Mouse (Mus musculus) neural tube, embryonic 11.5 days (tissue): ENCODE results near the gene Pparg. TPM values are rescaled to one million over a fixed set of nuclear protein-coding genes. Genes with fewer than 3 reads are reported as not detected.

Experiments used
- ATAC-seq: fragments of 200-750 bp; cut with Nextera tagmentation; 2 replicates; pipeline ENCODE4 v1.8.0; 2017; ENCODE audit warnings: moderate number of reproducible peaks, mild to moderate bottlenecking, moderate TSS enrichment, moderate library complexity; ENCODE audit not compliant: insufficient read depth, low FRiP score, low TSS enrichment
- DNase-seq: peaks from one replicate; pipeline ENCODE4 v3.0.0-alpha.2; 2015; ENCODE audit warnings: low spot score
- H3K27ac ChIP-seq: fragments of 300-500 bp; sonication (generic); 2 replicates; pipeline ENCODE4 v1.5.1; 2014; ENCODE audit warnings: low read depth, mild to moderate bottlenecking, low read length
- H3K27me3 ChIP-seq: fragments of 300-500 bp; sonication (generic); 2 replicates; pipeline ENCODE4 v1.6.1; 2014; ENCODE audit warnings: mild to moderate bottlenecking, low read length, mixed read lengths; ENCODE audit not compliant: control insufficient read depth, insufficient read depth
- H3K36me3 ChIP-seq: fragments of 300-500 bp; sonication (generic); 2 replicates; pipeline ENCODE4 v1.6.1; 2014; ENCODE audit warnings: mild to moderate bottlenecking, low read length, moderate library complexity, mixed read lengths; ENCODE audit not compliant: control insufficient read depth, insufficient read depth
- H3K4me1 ChIP-seq: fragments of 300-500 bp; sonication (generic); 2 replicates; pipeline ENCODE4 v1.6.1; 2014; ENCODE audit warnings: low read length, mixed read lengths; ENCODE audit not compliant: control insufficient read depth, insufficient read depth
- H3K4me2 ChIP-seq: fragments of 300-500 bp; sonication (generic); 2 replicates; pipeline ENCODE4 v1.6.1; 2014; ENCODE audit warnings: low read depth, mild to moderate bottlenecking, moderate library complexity
- H3K4me3 ChIP-seq: fragments of 300-500 bp; sonication (generic); 2 replicates; pipeline ENCODE4 v1.5.1; 2014; ENCODE audit warnings: low read depth, low read length
- H3K9ac ChIP-seq: fragments of 300-500 bp; sonication (generic); 2 replicates; pipeline ENCODE4 v1.6.1; 2014; ENCODE audit warnings: mild to moderate bottlenecking, low read length
- H3K9me3 ChIP-seq: fragments of 300-500 bp; sonication (generic); 2 replicates; pipeline ENCODE4 v1.6.1; 2016; ENCODE audit warnings: low read length; ENCODE audit not compliant: control insufficient read depth
- WGBS: fragments of 180-500 bp; shearing (Covaris S2); extraction: QIAGEN DNeasy Blood & Tissue Kit; methylation state at CpG from one replicate; pipeline ENCODE4 v1.1.7; 2014; 5-methylcytosine and 5-hydroxymethylcytosine counted together
- polyA plus RNA-seq: library from polyadenylated mRNA; unstranded; fragments of >200 nt; fragmentation: Nextera tagmentation; extraction: Ambion mirVana; gene quantifications from 2 replicates; pipeline ENCODE4 v1.2.1, GENCODE M21; 2014

The Pparg gene
- polyA plus RNA-seq, 1 experiment from 2014 or later: 0.19 TPM

DNA sequence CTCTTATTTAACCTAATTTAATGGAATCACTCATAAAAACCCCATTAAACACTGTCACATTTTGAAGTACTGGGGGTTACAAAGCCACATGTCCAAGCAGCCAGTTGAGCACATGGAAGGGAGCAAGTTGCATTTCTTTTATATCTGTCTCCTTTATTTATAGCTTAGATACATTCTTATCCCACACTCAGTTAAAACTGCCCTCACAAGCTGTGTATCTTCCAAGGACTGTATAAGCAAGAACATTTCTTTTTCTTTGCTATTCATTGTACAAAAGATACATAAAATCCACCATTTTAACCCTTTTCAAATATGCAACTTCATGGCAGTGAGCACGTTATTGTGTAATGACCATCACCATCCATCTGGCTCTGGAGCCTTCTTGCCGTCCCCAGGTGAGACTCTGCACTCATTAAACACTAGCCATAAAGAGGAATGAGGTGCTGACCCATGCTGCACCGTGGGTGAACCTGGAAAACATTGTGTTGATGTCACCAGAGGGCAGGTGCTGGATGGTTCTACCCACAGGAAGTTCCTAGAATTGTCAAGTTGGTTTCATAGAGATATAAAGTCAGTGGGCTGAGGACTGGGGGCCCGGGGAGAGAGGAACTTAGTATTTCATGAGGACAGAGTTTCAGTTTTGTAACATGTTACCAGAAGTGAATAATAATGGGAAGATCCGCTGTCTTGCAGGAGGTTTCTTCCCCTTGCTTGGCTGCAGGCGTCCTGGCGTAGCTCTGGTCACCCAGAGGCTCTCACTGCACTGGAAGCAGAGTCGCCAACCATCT, 39.6 kb upstream of the Pparg start:
- WGBS: 85% methylated on average over 8 of the region's 8 CpGs
- Histone ChIP-seq H3K27ac (no peak overlapping the region), H3K4me2 (no peak overlapping the region), H3K4me3 (no peak overlapping the region), H3K36me3 (no peaks in the 10 kb centered on the region), H3K9ac (no peak overlapping the region), H3K9me3 (no peaks in the 10 kb centered on the region), H3K27me3 (no peaks in the 10 kb centered on the region), H3K4me1 (no peaks in the 10 kb centered on the region)
- ATAC-seq: no peak
- DNase-seq: no peak

DNA sequence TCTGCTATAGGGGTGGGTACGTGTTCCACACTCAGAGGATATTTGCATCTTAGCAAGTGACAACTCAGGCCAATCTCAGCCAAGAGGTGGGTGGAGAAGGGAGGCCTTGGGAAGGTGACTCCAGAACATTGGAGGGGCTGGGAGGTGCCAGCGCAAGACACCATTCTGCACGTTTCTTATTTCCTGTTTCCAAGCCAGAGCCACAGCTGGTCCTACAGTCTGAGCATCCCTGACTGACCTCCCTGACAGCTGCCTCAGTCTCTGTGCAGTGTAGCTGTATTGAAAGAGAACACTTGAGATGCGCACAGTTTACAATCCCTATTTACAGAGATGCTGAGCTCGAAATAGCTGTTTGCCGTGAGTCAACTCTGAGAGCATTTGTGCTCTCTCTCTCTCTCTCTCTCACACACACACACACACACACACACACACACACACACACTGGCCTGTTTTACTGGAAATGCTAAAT, 38.8 kb upstream of the Pparg start:
- Histone ChIP-seq H3K36me3 (no peaks in the 10 kb centered on the region), H3K9me3 (no peaks in the 10 kb centered on the region), H3K4me1 (no peaks in the 10 kb centered on the region), H3K9ac (no peak overlapping the region), H3K4me2 (no peak overlapping the region), H3K4me3 (no peak overlapping the region), H3K27me3 (no peaks in the 10 kb centered on the region), H3K27ac (no peak overlapping the region)
- DNase-seq: no peak
- ATAC-seq: no peak
- 69% methylated on average over 6 of the region's 6 CpGs for WGBS

DNA sequence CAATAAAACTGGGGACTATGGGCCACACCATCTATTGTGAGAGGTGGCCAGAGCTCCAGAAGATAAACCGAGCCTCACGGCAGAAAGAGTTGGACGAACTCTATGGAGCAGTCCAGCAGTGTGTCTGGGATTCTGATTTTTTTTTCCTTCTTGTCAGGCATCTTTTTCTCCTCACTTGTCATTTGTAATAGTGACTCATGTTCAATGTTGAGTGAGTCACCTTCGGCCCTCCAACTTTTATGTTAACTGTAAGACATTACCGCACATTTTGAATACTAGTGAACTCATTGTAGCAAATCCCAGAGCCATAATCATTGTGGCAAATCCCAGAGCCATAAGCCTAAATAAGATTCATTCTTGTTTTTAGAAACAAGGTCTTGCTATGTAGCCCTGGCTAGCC, 37.8 kb upstream of the Pparg start:
- H3K36me3 ChIP-seq: no peaks in the 10 kb centered on the region
- H3K4me3 ChIP-seq: no peak overlapping the region
- H3K9ac ChIP-seq: no peak overlapping the region
- 91% methylated on average over 5 of the region's 5 CpGs for WGBS
- no peak for ATAC-seq
- H3K9me3 ChIP-seq: no peaks in the 10 kb centered on the region
- H3K27me3 ChIP-seq: no peaks in the 10 kb centered on the region
- no peak overlapping the region for H3K27ac ChIP-seq
- H3K4me2 ChIP-seq: no peak overlapping the region
- no peaks in the 10 kb centered on the region for H3K4me1 ChIP-seq
- DNase-seq: no peak

DNA sequence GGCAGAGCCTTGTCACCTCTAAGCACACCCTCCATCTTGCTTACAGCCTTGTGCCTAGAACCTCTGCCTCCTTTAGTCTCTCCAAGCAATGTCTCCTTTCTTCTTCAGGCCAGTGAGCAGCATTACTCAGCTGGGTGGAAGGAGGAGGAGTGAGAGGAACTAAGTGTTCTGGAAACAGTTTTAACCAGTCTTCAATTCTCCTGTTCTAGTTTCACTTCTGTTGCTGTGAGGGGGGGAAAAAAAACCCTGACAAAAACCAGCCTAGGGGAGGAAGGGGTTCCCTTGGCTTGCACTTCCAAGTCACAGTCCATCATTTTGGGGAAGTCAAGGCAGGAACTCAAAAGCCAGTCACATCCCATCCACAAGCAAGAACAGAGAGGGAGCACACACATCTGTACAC, 29.8 kb upstream of the Pparg start:
- ATAC-seq: no peak

DNA sequence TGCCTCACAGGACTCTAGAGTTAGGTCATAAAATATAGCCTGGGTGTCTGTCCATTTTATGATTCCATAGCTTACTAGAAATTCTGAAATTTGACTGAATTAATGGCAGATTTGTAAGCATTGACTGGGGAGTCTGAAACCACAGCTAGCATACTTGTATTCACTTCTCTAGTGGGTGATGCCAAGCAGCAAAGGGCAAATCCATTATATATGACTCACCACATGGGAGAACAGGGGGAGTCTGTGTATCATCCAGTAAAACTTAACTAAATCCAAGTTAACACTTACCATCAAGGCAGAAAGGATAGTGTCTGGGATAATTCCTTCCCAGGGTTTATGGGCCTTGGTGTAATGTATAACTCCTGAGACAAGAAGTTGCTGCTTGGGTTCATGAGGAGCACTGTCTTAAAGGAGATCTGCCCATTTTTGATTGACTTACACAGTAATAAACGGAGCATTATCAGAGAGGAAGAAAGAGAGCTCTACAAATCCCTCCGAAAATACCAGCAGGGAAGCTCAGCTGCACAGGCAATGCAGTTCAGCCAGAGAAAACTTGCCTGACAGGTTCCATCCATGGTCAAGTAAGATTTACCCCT, 27.6 kb upstream of the Pparg start:
- ATAC-seq (no peak), DNase-seq (no peak)
- Histone ChIP-seq H3K4me3 (no peak overlapping the region), H3K27me3 (no peaks in the 10 kb centered on the region), H3K4me2 (no peak overlapping the region), H3K4me1 (no peaks in the 10 kb centered on the region), H3K9me3 (no peaks in the 10 kb centered on the region), H3K27ac (no peak overlapping the region), H3K9ac (no peak overlapping the region), H3K36me3 (no peaks in the 10 kb centered on the region)
- 51% methylated on average over 2 of the region's 2 CpGs for WGBS

More for the DNA sequence above, 29.8 kb upstream of the Pparg start:
- Histone ChIP-seq H3K4me1 (no peaks in the 10 kb centered on the region), H3K9ac (no peak overlapping the region), H3K9me3 (no peaks in the 10 kb centered on the region), H3K4me3 (no peak overlapping the region), H3K27ac (no peak overlapping the region), H3K27me3 (no peaks in the 10 kb centered on the region), H3K4me2 (no peak overlapping the region), H3K36me3 (no peaks in the 10 kb centered on the region)
- no peak for DNase-seq

DNA sequence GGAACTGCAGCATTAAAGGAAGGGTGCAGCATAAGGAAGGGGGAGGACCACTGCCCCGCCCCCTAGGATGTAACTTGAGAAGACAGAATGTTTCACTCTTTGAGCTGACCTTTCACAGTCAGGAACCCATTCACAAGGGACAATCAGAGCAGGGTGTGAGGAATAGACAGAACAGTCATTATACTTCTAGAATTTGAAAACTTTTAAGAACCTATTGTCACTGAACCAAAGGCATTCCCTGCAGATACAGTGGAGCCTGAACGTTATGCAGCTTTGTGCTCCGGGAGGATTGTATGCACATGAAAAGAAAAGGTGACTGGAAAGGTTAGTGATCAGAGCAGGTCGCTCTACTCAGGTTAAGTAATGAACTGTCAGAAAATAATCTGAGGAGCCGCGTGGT, 25.2 kb upstream of the Pparg start:
- no peaks in the 10 kb centered on the region for H3K36me3 ChIP-seq
- DNase-seq (no peak), ATAC-seq (no peak)
- no peaks in the 10 kb centered on the region for H3K4me1 ChIP-seq
- WGBS: 38% methylated on average over 6 of the region's 6 CpGs
- no peak overlapping the region for H3K27ac ChIP-seq
- H3K4me2 ChIP-seq: no peak overlapping the region
- no peak overlapping the region for H3K9ac ChIP-seq
- H3K4me3 ChIP-seq: no peak overlapping the region
- H3K9me3 ChIP-seq: no peaks in the 10 kb centered on the region
- no peaks in the 10 kb centered on the region for H3K27me3 ChIP-seq

DNA sequence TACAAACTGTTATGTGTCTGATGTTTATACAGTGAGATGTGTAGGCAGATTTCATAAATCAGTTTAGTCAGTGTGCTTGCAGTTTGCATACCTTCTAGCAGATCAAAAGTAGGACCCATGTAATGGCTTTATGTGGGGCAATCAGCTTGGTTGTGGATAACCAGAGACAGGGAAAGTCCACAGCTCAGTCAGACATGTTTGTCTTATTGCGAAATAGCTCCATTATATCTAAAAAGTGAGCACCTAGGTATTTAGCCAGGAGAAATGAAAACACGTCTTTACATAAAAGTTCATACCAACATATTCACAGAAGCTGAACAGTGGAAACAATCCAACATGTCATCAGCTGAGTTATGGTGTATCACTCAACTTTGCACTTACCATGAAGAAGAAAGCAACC, 20.7 kb upstream of the Pparg start:
- DNase-seq: no peak
- ATAC-seq: no peak

DNA sequence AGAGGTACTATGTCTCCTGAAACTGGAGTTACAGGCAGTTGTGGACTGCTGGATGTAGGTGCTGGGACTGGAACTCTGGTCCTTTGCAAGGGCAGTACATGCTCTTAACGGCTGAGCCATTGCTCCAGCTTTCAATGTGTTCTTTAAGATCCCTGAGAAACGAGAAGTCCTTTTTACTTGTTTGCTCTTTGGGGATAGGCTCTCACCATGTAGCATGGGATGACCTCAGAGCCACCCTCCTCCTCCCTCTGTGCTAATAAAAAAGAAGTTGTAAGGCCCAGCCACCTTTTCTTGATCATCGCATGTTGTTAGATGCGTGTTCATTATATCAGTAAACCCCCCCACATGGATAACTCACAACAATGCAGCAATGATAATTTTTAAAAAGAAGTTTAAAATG, 17.7 kb upstream of the Pparg start:
- H3K9me3 ChIP-seq: no peaks in the 10 kb centered on the region
- no peaks in the 10 kb centered on the region for H3K36me3 ChIP-seq
- no peak overlapping the region for H3K4me2 ChIP-seq
- ATAC-seq (no peak), DNase-seq (no peak)
- H3K27me3 ChIP-seq: no peaks in the 10 kb centered on the region
- H3K27ac ChIP-seq: no peak overlapping the region
- 72% methylated on average over 4 of the region's 4 CpGs for WGBS
- H3K4me1 ChIP-seq: no peaks in the 10 kb centered on the region
- H3K4me3 ChIP-seq: no peak overlapping the region
- no peak overlapping the region for H3K9ac ChIP-seq

More for the DNA sequence above, 20.7 kb upstream of the Pparg start:
- H3K36me3 ChIP-seq: no peaks in the 10 kb centered on the region
- H3K4me2 ChIP-seq: no peak overlapping the region
- H3K4me3 ChIP-seq: no peak overlapping the region
- H3K9ac ChIP-seq: no peak overlapping the region
- H3K27ac ChIP-seq: no peak overlapping the region
- WGBS: 78% methylated on average over 2 of the region's 2 CpGs
- no peaks in the 10 kb centered on the region for H3K4me1 ChIP-seq
- no peaks in the 10 kb centered on the region for H3K9me3 ChIP-seq
- H3K27me3 ChIP-seq: no peaks in the 10 kb centered on the region

DNA sequence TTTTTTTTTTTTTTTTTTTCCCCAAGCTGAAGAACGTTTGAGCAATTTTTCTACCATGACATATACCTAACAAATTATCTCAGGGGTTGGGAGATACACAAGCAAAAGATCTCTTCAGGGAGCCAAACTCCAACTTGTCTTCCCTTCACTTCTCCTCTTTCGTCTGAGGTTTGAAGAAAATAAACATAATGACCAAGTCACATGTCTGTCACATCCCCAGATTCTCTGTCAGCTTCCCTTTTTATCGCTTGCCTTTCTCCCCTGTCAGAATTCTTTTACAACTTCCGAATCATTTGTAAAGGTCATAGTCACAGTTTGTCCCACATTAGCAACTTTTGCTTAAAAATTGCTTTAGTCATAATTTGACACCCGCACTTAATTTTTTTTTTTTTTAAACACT, 17.2 kb upstream of the Pparg start:
- WGBS: 55% methylated on average over 5 of the region's 5 CpGs
- no peak for ATAC-seq
- no peaks in the 10 kb centered on the region for H3K4me1 ChIP-seq
- H3K27ac ChIP-seq: no peak overlapping the region
- H3K4me2 ChIP-seq: no peak overlapping the region
- no peaks in the 10 kb centered on the region for H3K27me3 ChIP-seq
- no peak overlapping the region for H3K4me3 ChIP-seq
- H3K9ac ChIP-seq: no peak overlapping the region
- DNase-seq: no peak
- H3K9me3 ChIP-seq: no peaks in the 10 kb centered on the region
- H3K36me3 ChIP-seq: no peaks in the 10 kb centered on the region
